Mouse (Mus musculus): ENCODE measurements around the gene Spata48. TPM values are rescaled to one million over a fixed set of nuclear protein-coding genes. Genes with fewer than 3 reads are reported as not detected.
A peak's percentile ranks its signal among the peaks of the same experiment; 100 is the strongest.

The Spata48 gene
- total RNA-seq (2021): 1 to 10 TPM; 1.7 to 2.0 TPM
- long read RNA-seq, partial matches to known transcripts: 0 of 6 reads
- long read RNA-seq, other reads (novel, unspliced or antisense): 6 of 6 reads

GRCm38 (mm10) chr11:11461635-11462560, at the start of gene Spata48, which contains the start of gene Zpbp:
Gene Spata48, plus strand, starts transcription at chr11:11462094.
Gene Zpbp, minus strand, starts transcription at chr11:11462408.
- DNase-seq (ENCODE audit: low spot score in 2 of 2): peak; percentile 89 to 92

DNA sequence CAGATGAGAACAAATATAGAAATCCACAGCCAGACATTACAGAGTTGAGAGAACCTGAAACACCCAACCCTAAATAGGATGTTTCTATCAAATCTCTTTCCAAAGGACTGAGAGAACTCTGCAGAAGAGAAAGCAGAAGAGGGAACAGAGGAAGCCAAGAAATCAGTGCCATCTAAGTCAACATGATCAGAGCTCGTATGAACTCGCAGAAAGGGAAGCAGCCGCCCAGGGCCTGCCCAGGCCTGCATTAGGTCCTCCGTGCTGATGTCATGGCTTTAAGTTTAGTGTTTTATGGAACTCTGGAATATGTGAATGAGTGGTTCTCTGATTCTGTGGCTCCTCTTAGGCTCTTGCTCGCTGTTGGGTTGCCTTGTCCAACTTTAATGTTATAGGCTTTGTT, 47.7 kb upstream of the Spata48 start:
- DNase-seq (ENCODE audit: low spot score in 2 of 2): no peak

DNA sequence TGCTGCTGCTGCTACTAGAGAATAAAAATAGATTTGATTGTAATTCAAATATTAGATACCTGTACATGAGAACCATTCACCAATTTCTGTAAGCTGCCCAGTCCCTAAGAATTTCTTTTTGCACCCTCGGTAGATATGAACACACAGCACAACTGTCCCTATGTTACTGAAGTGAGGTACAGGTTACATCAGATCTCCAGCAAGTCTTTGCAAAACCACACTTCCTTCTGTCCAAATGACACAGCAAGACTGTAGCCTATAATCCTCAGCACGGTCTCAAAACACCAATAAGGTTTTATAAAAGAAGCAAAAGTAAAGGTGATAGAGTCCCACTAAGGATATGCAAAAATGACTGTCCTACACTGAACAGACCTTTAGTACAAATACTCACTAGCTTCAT, 44.5 kb upstream of the Spata48 start:
- no peak for DNase-seq (ENCODE audit: low spot score in 2 of 2)

- DNase-seq (ENCODE audit: low spot score in 2 of 2): no peak
Measured at GRCm38 (mm10) chr11:11455037-11455436, 6.9 kb upstream of the Spata48 start.

DNA sequence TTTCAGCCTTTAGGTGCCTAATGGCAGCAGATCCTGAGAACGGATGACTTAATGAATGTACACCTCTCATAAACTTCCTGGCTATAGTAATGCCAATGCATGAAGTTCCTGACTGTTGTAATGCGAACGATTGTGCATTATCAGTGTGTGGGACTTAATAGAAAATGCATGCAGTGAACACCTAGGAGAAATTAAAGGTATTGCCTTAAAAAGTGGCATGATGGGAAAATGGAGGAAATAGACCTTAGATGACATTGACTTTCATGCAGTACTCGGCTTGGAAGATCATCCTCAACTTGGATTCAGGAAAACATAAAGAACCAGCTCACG, 632 bp downstream of the Spata48 start:
- no peak for DNase-seq (ENCODE audit: low spot score in 2 of 2)

DNA sequence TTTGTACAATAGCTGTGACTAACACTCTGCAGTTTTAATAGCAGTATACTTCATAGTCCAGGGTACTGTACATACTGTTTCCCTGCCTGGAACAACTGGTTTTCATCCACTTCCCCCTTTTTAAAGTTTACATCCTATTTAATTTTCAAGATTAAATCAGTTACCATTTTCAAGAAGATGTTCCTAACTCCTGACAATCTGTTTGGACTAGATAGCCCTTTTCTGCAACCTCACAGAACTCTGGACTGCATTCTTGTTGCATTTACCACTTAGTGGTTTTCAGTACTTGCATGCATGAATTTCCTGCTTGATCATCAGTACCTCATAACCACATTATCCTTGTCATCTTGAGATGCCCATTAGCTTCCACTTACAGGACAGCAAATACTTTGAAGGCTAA, 7.0 kb downstream of the Spata48 start:
- no peak for DNase-seq (ENCODE audit: low spot score in 2 of 2)

GRCm38 (mm10) chr11:11484378-11484777, 22.5 kb downstream of the Spata48 start:
- no peak for DNase-seq (ENCODE audit: low spot score in 2 of 2)

DNA sequence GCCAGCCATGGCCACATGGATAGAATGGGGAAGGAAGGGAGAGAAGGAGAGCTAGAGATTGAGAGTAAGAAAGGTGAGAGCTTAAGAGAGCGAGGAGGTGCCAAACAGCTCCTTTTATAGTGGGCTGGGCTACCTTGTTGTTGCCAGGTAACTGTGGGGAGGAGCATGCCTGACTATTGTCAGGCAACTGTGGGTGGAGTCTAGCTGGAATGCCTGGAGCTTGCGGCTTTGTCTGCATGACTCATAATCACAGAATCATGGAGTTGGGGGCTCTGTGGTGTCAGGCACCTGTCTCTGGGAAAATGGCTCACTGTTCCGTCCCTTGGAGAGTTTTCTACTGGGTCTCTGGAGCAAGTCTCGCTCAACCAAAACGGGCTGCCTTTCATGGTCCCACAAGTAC, 30.1 kb downstream of the Spata48 start:
- no peak for DNase-seq (ENCODE audit: low spot score in 2 of 2)

DNA sequence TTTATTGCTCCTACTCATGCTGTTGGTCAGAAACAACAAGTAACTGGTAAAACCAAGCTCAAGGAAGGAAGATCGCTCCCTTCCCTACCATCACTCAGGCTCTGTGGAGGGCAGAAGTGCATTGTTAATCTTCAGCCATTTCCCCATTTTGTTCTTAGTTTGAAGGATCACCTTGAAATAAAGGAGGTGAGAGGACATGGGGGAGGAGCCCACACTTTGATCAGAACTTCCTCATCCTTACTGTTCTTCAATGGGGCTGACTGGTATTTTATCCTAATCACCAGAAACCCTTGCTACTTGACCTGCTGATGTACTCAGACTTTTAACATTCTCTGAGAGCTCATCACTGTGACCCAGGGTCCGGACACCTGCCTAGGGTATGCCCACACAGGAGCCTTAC, 33.8 kb downstream of the Spata48 start:
- no peak for DNase-seq (ENCODE audit: low spot score in 2 of 2)

GRCm38 (mm10) chr11:11499944-11500343, 38.0 kb downstream of the Spata48 start:
- peak; percentile 34 to 54 for DNase-seq (ENCODE audit: low spot score in 2 of 2)

- no peak for DNase-seq (ENCODE audit: low spot score in 2 of 2)
Measured at GRCm38 (mm10) chr11:11506187-11506586, 44.3 kb downstream of the Spata48 start.

DNA sequence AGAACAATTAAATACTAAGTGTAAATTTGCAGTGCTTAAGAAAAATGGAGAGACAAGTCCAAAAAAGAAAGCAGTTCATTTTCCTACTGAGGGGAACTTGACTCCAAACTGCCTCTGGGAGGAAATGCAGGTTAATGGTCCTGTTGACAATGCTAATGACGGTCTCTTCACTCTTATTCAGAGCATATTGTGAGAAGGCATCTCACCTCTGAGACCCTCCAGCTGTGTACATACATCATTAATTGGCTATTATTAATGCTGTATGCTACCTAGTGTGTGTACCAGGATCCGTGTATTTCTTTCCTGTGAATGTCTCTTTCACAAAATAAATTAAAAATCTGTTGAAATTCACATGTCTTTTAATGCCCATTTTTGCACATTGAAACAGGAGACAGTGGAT, 47.5 kb downstream of the Spata48 start:
- DNase-seq (ENCODE audit: low spot score in 2 of 2): no peak

- no peak for DNase-seq (ENCODE audit: low spot score in 2 of 2)
Measured at GRCm38 (mm10) chr11:11512056-11512455, 50.2 kb downstream of the Spata48 start.

- DNase-seq (ENCODE audit: low spot score in 2 of 2): no peak
Measured at GRCm38 (mm10) chr11:11513008-11513799, 51.3 kb downstream of the Spata48 start.

DNA sequence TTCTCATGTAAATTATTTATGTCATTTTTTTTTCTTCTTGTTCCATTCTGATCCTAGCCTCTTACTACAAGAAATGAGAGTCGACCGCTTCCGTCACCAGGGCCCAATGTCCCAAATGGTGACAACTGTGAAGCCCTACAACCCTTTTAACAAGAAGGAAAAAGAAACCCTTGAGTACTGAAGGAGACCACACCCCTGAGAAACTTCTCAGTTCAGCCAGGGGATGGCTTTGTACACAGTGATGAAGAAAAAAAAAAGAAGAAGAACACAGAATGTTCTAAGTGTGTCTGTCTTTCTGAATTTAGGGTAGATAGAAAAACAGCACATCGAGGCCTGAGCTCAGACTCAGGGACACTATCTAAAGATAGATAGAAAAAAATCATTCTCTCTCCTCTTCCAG, 53.0 kb downstream of the Spata48 start:
- no peak for DNase-seq (ENCODE audit: low spot score in 2 of 2)

DNA sequence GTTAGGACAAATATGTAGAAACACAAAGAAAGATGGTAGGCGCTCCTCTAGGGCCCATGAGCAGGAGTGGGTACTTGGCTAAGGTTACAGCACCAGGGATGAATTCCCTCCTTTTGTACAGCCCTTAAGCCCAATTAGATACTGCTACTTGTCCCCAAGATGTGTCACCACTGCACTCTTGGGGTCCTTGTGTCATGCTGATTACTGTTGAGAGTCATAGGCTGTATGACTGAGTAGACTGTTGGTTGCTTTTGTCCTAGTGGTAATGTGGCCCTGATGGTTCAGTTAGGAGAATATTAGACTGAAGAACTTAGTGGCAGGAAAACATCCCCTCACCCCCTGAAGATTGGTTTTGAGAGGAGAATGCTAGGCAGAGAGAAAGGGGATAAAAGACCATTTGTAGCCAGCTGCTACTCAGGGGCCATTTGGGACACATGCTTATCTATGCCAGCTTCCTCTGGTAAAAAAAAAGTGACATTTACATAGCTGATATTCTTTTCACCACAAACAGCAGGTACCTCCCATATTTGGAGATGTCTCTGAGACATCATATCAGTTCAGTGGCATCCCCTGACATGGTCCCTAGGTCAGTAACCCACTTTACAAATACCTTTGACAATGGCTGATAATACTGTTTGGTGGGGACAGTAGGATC, 56.0 kb downstream of the Spata48 start:
- DNase-seq (ENCODE audit: low spot score in 2 of 2): no peak

DNA sequence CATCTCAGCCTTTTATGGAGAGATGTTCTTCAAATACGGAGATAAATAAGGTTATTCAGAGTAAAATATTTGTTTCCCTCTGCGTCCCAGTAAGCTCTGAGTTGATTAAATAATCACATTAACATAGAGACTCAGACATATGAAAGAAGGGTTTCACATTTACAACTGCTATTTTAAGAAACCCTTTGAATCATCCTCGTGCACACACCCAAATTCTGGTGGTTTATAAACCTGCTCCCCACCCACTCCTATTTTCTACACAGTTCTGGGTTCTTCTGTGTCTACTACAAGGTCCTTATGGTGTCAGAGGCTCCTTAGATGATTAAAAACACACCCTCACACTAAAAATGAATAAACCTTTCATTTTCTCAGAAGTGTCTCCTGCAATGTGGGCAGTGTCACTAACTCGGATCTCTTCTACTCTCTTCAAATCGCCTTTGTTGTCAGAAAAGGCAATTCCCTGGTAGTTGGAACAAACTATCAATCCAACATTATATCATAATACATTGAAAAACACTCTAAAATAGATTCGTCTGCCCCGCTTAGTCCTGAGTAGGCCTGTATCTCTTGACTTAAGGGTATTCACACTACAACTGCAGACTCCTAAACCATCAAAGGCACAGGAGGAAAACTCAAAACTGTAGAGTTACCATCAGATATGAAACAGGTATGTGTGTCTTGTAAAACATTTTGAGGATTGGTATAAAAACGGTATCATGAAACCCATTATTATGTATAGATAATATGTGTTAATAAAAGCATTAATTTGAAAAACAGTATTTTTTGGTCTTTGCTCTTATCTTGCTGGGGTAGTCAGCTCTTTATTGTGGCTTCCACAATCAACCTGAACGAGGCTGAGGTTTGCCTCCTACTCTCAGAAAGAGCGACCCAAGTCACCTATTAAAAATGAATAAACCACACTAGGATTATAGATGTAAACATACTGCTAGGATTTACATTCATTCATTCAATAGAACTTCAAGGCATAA, 57.7 kb downstream of the Spata48 start:
- no peak for DNase-seq (ENCODE audit: low spot score in 2 of 2)

- no peak for DNase-seq (ENCODE audit: low spot score in 2 of 2)
Measured at GRCm38 (mm10) chr11:11521908-11522441, 60.1 kb downstream of the Spata48 start.

DNA sequence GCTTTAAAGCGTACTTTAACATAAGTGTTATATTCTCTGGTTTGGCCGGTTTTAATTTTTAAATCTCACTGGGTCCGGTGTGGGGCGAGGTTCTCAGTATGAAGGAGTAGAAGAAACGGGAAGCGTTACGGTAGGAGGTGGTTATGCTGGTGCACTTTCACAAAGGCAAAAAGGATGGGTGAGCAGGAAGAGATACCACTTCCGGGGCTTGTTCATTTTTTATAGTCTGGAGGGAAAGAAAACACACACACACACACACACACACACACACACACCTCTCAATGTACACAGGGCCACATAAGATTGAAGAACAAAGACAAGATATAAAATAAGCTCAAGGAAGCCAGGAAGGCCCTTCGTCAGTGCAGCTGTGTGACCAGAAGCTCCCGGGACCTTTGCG, 66.9 kb downstream of the Spata48 start:
- DNase-seq (ENCODE audit: low spot score in 2 of 2): no peak

GRCm38 (mm10) chr11:11529165-11529564, 67.3 kb downstream of the Spata48 start:
- no peak for DNase-seq (ENCODE audit: low spot score in 2 of 2)
